Mouse (Mus musculus): ENCODE data around the gene Mrpl27. TPM values are rescaled to one million over a fixed set of nuclear protein-coding genes. Genes with fewer than 3 reads are reported as not detected.

The Mrpl27 gene
- total RNA-seq, 4 experiments from 2014 or later: 62.7 to 75.7 (median 69.0) TPM

Other genes starting within 250 kb of the Mrpl27 start
- gene Cacna1g, start 179.6 kb upstream of the Mrpl27 start, total RNA-seq (2022): 10 to 100 TPM; 58.2 to 71.7 (median 64.6) TPM
- gene Spata20, start 167.6 kb upstream of the Mrpl27 start, total RNA-seq (2022): 1 to 10 TPM in 1 of 4 experiments, under 1 TPM in 1, not detected in 2; 0.35 to 1.4 TPM
- gene Epn3, start 153.8 kb upstream of the Mrpl27 start, total RNA-seq (2022): 1 to 10 TPM; 1.1 to 3.7 (median 2.6) TPM
- gene Mycbpap, start 132.0 kb upstream of the Mrpl27 start, total RNA-seq (2022): 1 to 10 TPM; 3.6 to 7.2 (median 5.6) TPM
- 10 to 100 TPM; 13.8 to 19.5 (median 16.1) TPM for gene Rsad1, start 104.5 kb upstream of the Mrpl27 start, total RNA-seq (2022)
- under 1 TPM in 1 of 4 experiments, not detected in 3; 0.44 TPM for gene Chad, start 88.7 kb upstream of the Mrpl27 start, total RNA-seq (2022)
- gene Acsf2, start 51.9 kb upstream of the Mrpl27 start, total RNA-seq (2022): 10 to 100 TPM; 16.8 to 19.7 (median 18.8) TPM
- gene Lrrc59, start 24.0 kb upstream of the Mrpl27 start, total RNA-seq (2022): 10 to 100 TPM; 84.0 to 91.2 (median 86.3) TPM
- under 1 TPM in 1 of 4 experiments, not detected in 3; 0.19 TPM for gene Eme1, start 197 bp downstream of the Mrpl27 start, total RNA-seq (2022)
- 10 to 100 TPM; 25.9 to 27.8 (median 26.7) TPM for gene Xylt2, start 23.7 kb downstream of the Mrpl27 start, total RNA-seq (2022)
- not detected for gene Gm11541, start 50.7 kb downstream of the Mrpl27 start, total RNA-seq (2022)
- under 1 TPM in 2 of 4 experiments, not detected in 2; 0.27 to 0.51 TPM for gene Cdc34b, start 88.0 kb downstream of the Mrpl27 start, total RNA-seq (2022)
- not detected for gene Tmem92, start 128.9 kb downstream of the Mrpl27 start, total RNA-seq (2022)

All from left cerebral cortex, adult 8-10 months (tissue).